Mouse (Mus musculus) bone marrow, adult 2 months (tissue): ENCODE measurements around the gene Osbp. TPM values are rescaled to one million over a fixed set of nuclear protein-coding genes. Genes with fewer than 3 reads are reported as not detected.
"Not testable (repeated sequence)": the region's sequence is repeated elsewhere in the genome, so short reads cannot be mapped to it uniquely, and the experiment has no call there.

Experiments
- H3K27ac ChIP-seq: fragments of 200-500 bp; 2 replicates; pipeline ENCODE4 v1.5.1; 2012; ENCODE audit warnings: low read depth, mild to moderate bottlenecking, control low read depth, inconsistent platforms, low read length; ENCODE audit not compliant: control insufficient read depth, poor library complexity, insufficient read depth
- H3K4me1 ChIP-seq: fragments of 200-500 bp; 2 replicates; pipeline ENCODE4 v1.6.1; 2011; ENCODE audit warnings: low read length; ENCODE audit not compliant: control insufficient read depth, insufficient read depth
- H3K4me3 ChIP-seq: fragments of 200-500 bp; replicated peaks from 2 replicates; pipeline ENCODE3; 2011; ENCODE audit warnings: mild to moderate bottlenecking, low read depth, low read length, control low read depth; ENCODE audit not compliant: control insufficient read depth
- CTCF ChIP-seq: fragments of 200-500 bp; IDR thresholded peaks from 2 replicates; pipeline ENCODE4 v1.5.1; 2011; ENCODE audit warnings: low read length, control low read depth; ENCODE audit not compliant: control insufficient read depth, insufficient read depth
- POLR2A ChIP-seq: fragments of 200-500 bp; IDR thresholded peaks from 2 replicates; pipeline ENCODE4 v1.6.1; 2011; ENCODE audit warnings: low read depth, mild to moderate bottlenecking, control low read depth, low read length, borderline replicate concordance; ENCODE audit not compliant: control insufficient read depth
- WGBS: fragments of 180-500 bp; shearing (Covaris S2); methylation state at CpG from one replicate; pipeline ENCODE4 v1.1.7; 2018; 5-methylcytosine and 5-hydroxymethylcytosine counted together
- polyA plus RNA-seq: library from polyadenylated mRNA; stranded (reverse); fragments of >200 nt; gene quantifications from 2 replicates; pipeline ENCODE4 v1.2.4, GENCODE M21; 2011; ENCODE audit warnings: low replicate concordance; ENCODE audit not compliant: missing spikeins, insufficient read depth, insufficient read length

The Osbp gene
- 14.4 and 15.7 TPM in 2 replicates for polyA plus RNA-seq

- Histone ChIP-seq H3K4me1 (no peaks in the 10 kb centered on the region; the same call in 1 of the 2 replicates), H3K27ac (peak within 1 kb of the TSS; percentile 92), H3K4me3 (peak within 1 kb of the TSS; percentile 94)
- TF ChIP-seq CTCF: no peak
- TF ChIP-seq POLR2A: peak; percentile 64; the same call in 1 of the 2 replicates
- WGBS: under 1% methylated on average over 50 of the region's 59 CpGs
These were observed at the start of gene Osbp for GRCm38 (mm10) chr19:11965023-11965942. TSS of gene Osbp (plus strand) at chr19:11965941.

- Histone ChIP-seq H3K27ac (no peak overlapping the region), H3K4me1 (no peaks in the 10 kb centered on the region), H3K4me3 (no peak overlapping the region)
- 83% methylated on average over 1 of the region's 1 CpGs for WGBS
- TF ChIP-seq POLR2A (no peak), CTCF (no peak)
These were observed 43.7 kb upstream of the Osbp start for GRCm38 (mm10) chr19:11922068-11922467.

GRCm38 (mm10) chr19:11922515-11922914, 43.2 kb upstream of the Osbp start:
- not testable (repeated sequence) for H3K4me3 ChIP-seq, H3K27ac ChIP-seq, H3K4me1 ChIP-seq
- WGBS: 92% methylated on average over 2 of the region's 2 CpGs

- no peak overlapping the region for H3K27ac ChIP-seq
- 79% methylated on average over 2 of the region's 2 CpGs for WGBS
- no peaks in the 10 kb centered on the region for H3K4me1 ChIP-seq
- H3K4me3 ChIP-seq: no peak overlapping the region
- TF ChIP-seq POLR2A: no peak
- TF ChIP-seq CTCF: no peak
These were observed 39.4 kb upstream of the Osbp start for GRCm38 (mm10) chr19:11926380-11926779.

GRCm38 (mm10) chr19:11928025-11928748, 37.6 kb upstream of the Osbp start:
- TF ChIP-seq CTCF: no peak
- TF ChIP-seq POLR2A: no peak
- Histone ChIP-seq H3K4me1 (no peaks in the 10 kb centered on the region), H3K27ac (no peak overlapping the region), H3K4me3 (no peak overlapping the region)
- WGBS: 59% methylated on average over 4 of the region's 4 CpGs

- H3K4me3 ChIP-seq, H3K27ac ChIP-seq, H3K4me1 ChIP-seq: not testable (repeated sequence)
- WGBS: 91% methylated on average over 9 of the region's 9 CpGs
These were observed 19.3 kb upstream of the Osbp start for GRCm38 (mm10) chr19:11946460-11946859.

- no peak overlapping the region for H3K27ac ChIP-seq
- no peak overlapping the region for H3K4me3 ChIP-seq
- TF ChIP-seq CTCF (no peak), POLR2A (no peak)
- H3K4me1 ChIP-seq: no peaks in the 10 kb centered on the region
- WGBS: 44% methylated on average over 1 of the region's 1 CpGs
These were observed 15.9 kb upstream of the Osbp start for GRCm38 (mm10) chr19:11949878-11950277.

- TF ChIP-seq POLR2A (no peak), CTCF (no peak)
- WGBS: 68% methylated on average over 7 of the region's 7 CpGs
- H3K4me1 ChIP-seq: no peaks in the 10 kb centered on the region
- no peak overlapping the region for H3K4me3 ChIP-seq
- no peak overlapping the region for H3K27ac ChIP-seq
These were observed 15.0 kb upstream of the Osbp start for GRCm38 (mm10) chr19:11950747-11951146.
